ENCODE assay signal across 28 mouse cellular contexts in the genomic region with DNA sequence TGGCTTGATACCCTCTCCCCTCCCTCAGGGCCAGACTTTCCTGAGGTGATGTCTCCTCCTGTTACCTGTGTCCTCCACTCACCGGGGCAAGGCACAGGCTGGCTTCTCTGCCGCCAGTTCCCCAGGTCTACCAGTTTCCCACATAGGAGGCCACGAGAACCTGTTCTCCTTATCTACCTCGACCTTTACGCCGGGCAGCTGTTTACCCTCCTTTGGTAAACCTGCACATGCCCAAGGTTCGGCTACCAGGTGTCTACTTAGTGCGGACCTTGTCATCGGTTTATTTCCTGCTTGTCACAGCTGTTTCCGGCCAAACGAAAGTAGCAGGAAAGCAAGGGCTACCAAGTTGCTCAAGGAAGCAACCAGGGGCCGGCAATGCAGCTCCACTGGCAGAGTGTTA. TPM values are rescaled to one million over a fixed set of nuclear protein-coding genes. Genes with fewer than 3 reads are reported as not detected.
DNase-seq lines count a peak whose midpoint lies in the region; ATAC-seq lines count a peak whose summit lies in the region.
"Had no signal": no experiment of that assay in that cellular context is flagged by ENCODE, and none has a peak within 500 bp of the region (broad histone marks: within the 10 kb centered on the region; RNA-seq: fewer than 3 reads in every experiment).

No protein-coding gene starts in this region.

- 21% methylated on average over 12 of the region's 12 CpGs for WGBS in large intestine, adult 2 months
- 69% methylated on average over 12 of the region's 12 CpGs for WGBS in stomach, embryonic 14.5 days

- H3K4me3 ChIP-seq in stomach, embryonic 14.5 days (ENCODE audit: low read depth, low read length), result no peak overlapping the region
- H3K4me3 ChIP-seq: embryonic facial prominence, embryonic 10.5 days; forebrain, embryonic 15.5 days; heart, embryonic 12.5 days; hindbrain, embryonic 10.5 days; left cerebral cortex, adult 2 months; limb, embryonic 15.5 days; midbrain, embryonic 15.5 days; neural tube, embryonic 13.5 days had no signal

- H3K4me2 ChIP-seq in stomach, embryonic 14.5 days (replicated peaks; ENCODE audit: low read depth, low read length), result no peak overlapping the region
- H3K4me2 ChIP-seq: forebrain, embryonic 15.5 days; heart, embryonic 12.5 days; limb, embryonic 15.5 days; midbrain, embryonic 15.5 days; neural tube, embryonic 13.5 days had no signal

- no peaks in the 10 kb centered on the region for H3K27me3 ChIP-seq in stomach, embryonic 14.5 days (ENCODE audit: control insufficient read depth, insufficient read depth, low read length)
- H3K27me3 ChIP-seq: forebrain, embryonic 15.5 days; heart, embryonic 12.5 days; limb, embryonic 15.5 days; midbrain, embryonic 15.5 days; neural tube, embryonic 13.5 days had no signal

- H3K36me3 ChIP-seq in stomach, embryonic 14.5 days (ENCODE audit: control insufficient read depth, insufficient read depth, low read length), result peaks cover 4% of the 10 kb centered on the region; the same call in 1 of the 2 replicates
- H3K36me3 ChIP-seq: forebrain, embryonic 15.5 days; midbrain, embryonic 15.5 days had no signal

- no peaks in the 10 kb centered on the region for H3K9me3 ChIP-seq in stomach, embryonic 14.5 days (ENCODE audit: control insufficient read depth, low read depth, low read length)
- H3K9me3 ChIP-seq: embryonic facial prominence, embryonic 10.5 days; forebrain, embryonic 15.5 days; limb, embryonic 15.5 days; midbrain, embryonic 15.5 days; neural tube, embryonic 13.5 days had no signal

- DNase-seq in urinary bladder, adult 18-20 months (ENCODE audit: low spot score in 2 of 2), result peak; percentile 25 to 68
- no peak for DNase-seq in urinary bladder, postnatal 4 days (ENCODE audit: low spot score in 2 of 2)
- peak; percentile 88 for DNase-seq in large intestine, adult 2 months (ENCODE audit: low read depth, low spot score)
- DNase-seq in T-cell, adult 2 months (ENCODE audit: low spot score), result no peak
- DNase-seq in right cerebral cortex, postnatal 25 days, result no peak
- DNase-seq in spleen, postnatal 10 days (ENCODE audit: low spot score in 2 of 2), result no peak
- DNase-seq: adrenal gland, postnatal 36 days; cerebellum, adult 9-10 months; gastrocnemius, postnatal 14 days; heart, adult 18-20 months; heart, postnatal 10 days; kidney, adult 2 months; left cerebral cortex, postnatal 4 days; lung, postnatal 4 days; right cerebral cortex, adult 18-20 months; thymus, adult 18-20 months; thymus, postnatal 36 days had no signal

- H3K4me1 ChIP-seq in stomach, embryonic 14.5 days (ENCODE audit: control insufficient read depth, insufficient read depth, low read length), result peaks cover 15% of the 10 kb centered on the region; the same call in 1 of the 2 replicates

- ATAC-seq in stomach, embryonic 14.5 days (ENCODE audit: insufficient number of reproducible peaks, insufficient read depth, low FRiP score, low read depth), result peak; percentile 63; the same call in 1 of the 2 replicates
- ATAC-seq: forebrain, embryonic 15.5 days; hindbrain, embryonic 16.5 days; midbrain, embryonic 15.5 days had no signal

- no peak overlapping the region for H3K9ac ChIP-seq in stomach, embryonic 14.5 days (replicated peaks; ENCODE audit: low read depth, low read length)
- H3K9ac ChIP-seq: forebrain, embryonic 15.5 days; heart, embryonic 12.5 days; limb, embryonic 15.5 days; midbrain, embryonic 15.5 days; neural tube, embryonic 13.5 days had no signal

- H3K27ac ChIP-seq in stomach, embryonic 14.5 days (ENCODE audit: low read length), result peak overlapping the region; percentile 45; the same call in 1 of the 2 replicates
- H3K27ac ChIP-seq: embryonic facial prominence, embryonic 10.5 days; forebrain, embryonic 15.5 days; hindbrain, embryonic 10.5 days; kidney, postnatal 0 days; left cerebral cortex, adult 2 months; limb, embryonic 15.5 days; midbrain, embryonic 15.5 days; neural tube, embryonic 13.5 days had no signal

RNA-seq across cellular contexts. Expression of a gene that starts 3.1 kb away (rescaled TPM):
- polyA plus RNA-seq in large intestine, adult 2 months (2012; rRNA removed), result 216 and 221 TPM in 2 replicates
- 387 and 412 TPM in 2 replicates for polyA plus RNA-seq in stomach, embryonic 14.5 days (2014; fragmentation: Nextera tagmentation; extraction: Ambion mirVana)

RNA-seq across cellular contexts. Expression of a gene that starts 43.4 kb away (rescaled TPM):
- 0.16 and 0.22 TPM in 2 replicates for polyA plus RNA-seq in large intestine, adult 2 months (2012; rRNA removed)
- polyA plus RNA-seq in stomach, embryonic 14.5 days (2014; fragmentation: Nextera tagmentation; extraction: Ambion mirVana), result 1.3 and 2.0 TPM in 2 replicates

Comparison
In these comparisons a context has a peak if more than half of its experiments do, and no peak if none do; other contexts are left out.
1. DNase-seq: peak in urinary bladder, adult 18-20 months (2 of 2) and large intestine, adult 2 months (single experiment); none in urinary bladder, postnatal 4 days (0 of 2), T-cell, adult 2 months (single experiment), right cerebral cortex, postnatal 25 days (single experiment) and spleen, postnatal 10 days (0 of 2).